In the genomic region with DNA sequence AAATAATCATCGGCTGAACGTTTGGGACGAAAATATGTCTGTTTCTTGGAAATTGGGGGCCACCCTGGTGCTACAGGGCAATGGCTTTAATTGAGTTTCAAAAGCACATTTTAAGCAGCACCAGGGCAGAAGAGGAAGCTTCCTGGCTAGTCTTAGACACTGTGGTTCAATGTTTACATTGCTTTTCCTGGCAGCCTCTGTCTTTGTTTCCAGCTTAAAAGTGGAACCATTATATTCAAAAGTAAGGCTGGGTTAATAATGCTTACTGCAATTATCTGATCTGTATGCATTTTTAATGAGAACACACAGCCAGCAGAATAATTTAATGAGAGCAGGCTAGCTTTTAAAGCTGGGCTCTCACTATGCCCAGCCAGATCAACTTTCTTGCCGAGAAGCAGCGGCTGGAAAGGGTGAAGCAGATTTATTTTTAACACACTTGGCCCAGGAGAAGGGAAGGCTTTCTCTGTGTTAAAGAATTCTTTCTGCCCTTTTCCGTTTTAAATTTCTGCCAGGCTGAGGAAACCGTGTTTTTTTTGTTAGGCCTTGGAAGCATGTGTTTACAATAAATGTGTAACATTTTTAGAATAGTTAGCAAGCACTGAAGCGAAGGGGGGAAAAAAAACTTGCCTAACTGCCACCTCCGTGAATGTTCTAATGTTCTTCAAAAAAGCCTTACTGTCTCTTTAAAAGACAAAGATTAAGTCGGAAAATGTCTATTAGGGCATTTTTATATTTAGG, we compare ENCODE assay signal across 7 mouse cellular contexts. TPM values are rescaled to one million over a fixed set of nuclear protein-coding genes. Genes with fewer than 3 reads are reported as not detected.
DNase-seq lines count a peak whose midpoint lies in the region; ATAC-seq and TF ChIP-seq lines count a peak whose summit lies in the region.

No protein-coding gene starts in this region.

- peak overlapping the region; percentile 91 for H3K4me2 ChIP-seq in embryonic facial prominence, embryonic 14.5 days (ENCODE audit: low read depth, low read length)
- H3K4me2 ChIP-seq in intestine, embryonic 16.5 days (ENCODE audit: low read depth, low read length): peak overlapping the region; percentile 82
- peak overlapping the region; percentile 95 for H3K4me2 ChIP-seq in myocyte (ENCODE audit: low read depth)

- H3K27me3 ChIP-seq in embryonic facial prominence, embryonic 14.5 days (replicated peaks; ENCODE audit: control insufficient read depth, insufficient read depth, low read length): no peaks in the 10 kb centered on the region
- H3K27me3 ChIP-seq in intestine, embryonic 16.5 days (replicated peaks; ENCODE audit: control insufficient read depth, insufficient read depth, low read length): no peaks in the 10 kb centered on the region
- H3K27me3 ChIP-seq in myocyte (ENCODE audit: control insufficient read depth, insufficient read depth, insufficient read length): no peaks in the 10 kb centered on the region

- H3K4me1 ChIP-seq in embryonic facial prominence, embryonic 14.5 days (ENCODE audit: control insufficient read depth, insufficient read depth, low read length): peaks cover 43% of the 10 kb centered on the region
- H3K4me1 ChIP-seq in intestine, embryonic 16.5 days (ENCODE audit: control insufficient read depth, insufficient read depth, low read length): peaks cover 28% of the 10 kb centered on the region

- no peaks in the 10 kb centered on the region for H3K9me3 ChIP-seq in embryonic facial prominence, embryonic 14.5 days (ENCODE audit: control insufficient read depth, low read length)
- no peaks in the 10 kb centered on the region for H3K9me3 ChIP-seq in intestine, embryonic 16.5 days (ENCODE audit: control insufficient read depth, low read length)

- TF ChIP-seq POLR2A in myocyte (IDR thresholded peaks at IDR 0.05; ENCODE audit: insufficient read length, low read depth): no peak

- no peak for ATAC-seq in embryonic facial prominence, embryonic 14.5 days (ENCODE audit: low read depth)
- ATAC-seq in intestine, embryonic 16.5 days: no peak

- DNase-seq in thymus, postnatal 0 days (ENCODE audit: low spot score): peak; percentile 43
- DNase-seq in thymus, postnatal 14 days: no peak
- peak; percentile 71 for DNase-seq in embryonic facial prominence, embryonic 14.5 days (ENCODE audit: low spot score)
- no peak for DNase-seq in ovary, postnatal 36 days (ENCODE audit: low spot score)
- no peak for DNase-seq in right cerebral cortex, adult 2 months (ENCODE audit: low spot score in 2 of 2)

- H3K9ac ChIP-seq in embryonic facial prominence, embryonic 14.5 days (ENCODE audit: low read depth, low read length): peak overlapping the region; percentile 84
- peak overlapping the region; percentile 80 for H3K9ac ChIP-seq in intestine, embryonic 16.5 days (ENCODE audit: low read depth, low read length)

- peaks cover 60% of the 10 kb centered on the region for H3K79me2 ChIP-seq in myocyte (ENCODE audit: control insufficient read depth, insufficient read depth)

- H3K27ac ChIP-seq in embryonic facial prominence, embryonic 14.5 days (replicated peaks; ENCODE audit: low read depth, low read length): peak overlapping the region; percentile 97
- H3K27ac ChIP-seq in intestine, embryonic 16.5 days (ENCODE audit: low read length): peak overlapping the region; percentile 96

- H3ac ChIP-seq in myocyte (ENCODE audit: control insufficient read depth, insufficient read length): peak overlapping the region; percentile 48

- under 1% methylated on average over 10 of the region's 10 CpGs for WGBS in embryonic facial prominence, embryonic 14.5 days
- 2% methylated on average over 10 of the region's 10 CpGs for WGBS in intestine, embryonic 16.5 days

- peak overlapping the region; percentile 63 for H3K4me3 ChIP-seq in embryonic facial prominence, embryonic 14.5 days (ENCODE audit: low read depth, low read length)
- H3K4me3 ChIP-seq in intestine, embryonic 16.5 days (ENCODE audit: low read length): peak overlapping the region; percentile 72
- H3K4me3 ChIP-seq in myocyte: peak overlapping the region; percentile 85

- H3K36me3 ChIP-seq in embryonic facial prominence, embryonic 14.5 days (ENCODE audit: control insufficient read depth, insufficient read depth, low read length): no peaks in the 10 kb centered on the region; the same call in 1 of the 2 replicates
- H3K36me3 ChIP-seq in intestine, embryonic 16.5 days (ENCODE audit: control insufficient read depth, insufficient read depth, low read length): no peaks in the 10 kb centered on the region
- no peaks in the 10 kb centered on the region for H3K36me3 ChIP-seq in myocyte (ENCODE audit: control insufficient read depth, insufficient read depth)

TF ChIP-seq in myocyte, 11 proteins besides CTCF, POLR2A, EP300 and RAD21:
- TF ChIP-seq USF1 (IDR thresholded peaks at IDR 0.05; ENCODE audit: low read depth) (no peak), MYOG (IDR thresholded peaks at IDR 0.05; ENCODE audit: control insufficient read depth in 1 of 3, insufficient read depth in 1 of 3, insufficient read length in 2 of 3, low read depth in 2 of 3) (no peak), TCF3 (IDR thresholded peaks at IDR 0.05; ENCODE audit: insufficient read length, low read depth) (no peak), MYOD1 (IDR thresholded peaks at IDR 0.05; ENCODE audit: control insufficient read depth in 1 of 3, insufficient read length in 2 of 3, low read depth in 2 of 3) (no peak), POLR2AphosphoS2 (IDR thresholded peaks at IDR 0.05; ENCODE audit: insufficient read length, low read depth) (no peak), MAX (IDR thresholded peaks at IDR 0.05; ENCODE audit: low read depth) (no peak), TCF12 (IDR thresholded peaks at IDR 0.05; ENCODE audit: insufficient read depth, poor library complexity, severe bottlenecking) (no peak)

RNA-seq across cellular contexts. Expression of a gene that starts 1.0 kb away (rescaled TPM):
- polyA plus RNA-seq in thymus, postnatal 0 days (2015; fragmentation: Nextera tagmentation; extraction: Ambion mirVana): 81.9 and 91.2 TPM in 2 replicates
- polyA plus RNA-seq in embryonic facial prominence, embryonic 14.5 days (2014; fragmentation: Nextera tagmentation; extraction: Ambion mirVana): 157 and 162 TPM in 2 replicates
- 114 and 127 TPM in 2 replicates for polyA plus RNA-seq in intestine, embryonic 16.5 days (2015; fragmentation: Nextera tagmentation; extraction: Ambion mirVana)
- 38.5 TPM for polyA plus RNA-seq in myocyte (2012; fragmentation: generic; extraction: Trizol)

Comparison
In these comparisons a context has a peak if more than half of its experiments do, and no peak if none do; other contexts are left out.
1. DNase-seq: peak in thymus, postnatal 0 days (single experiment) and embryonic facial prominence, embryonic 14.5 days (single experiment); none in thymus, postnatal 14 days (single experiment), ovary, postnatal 36 days (single experiment) and right cerebral cortex, adult 2 months (0 of 2).
2. Peak in every context shown above with its lines, with median percentiles within 50 percentile points of each other: H3K4me2 ChIP-seq and H3K4me3 ChIP-seq.